Mouse (Mus musculus) heart, postnatal 14 days (tissue): ENCODE data around the gene Vps26a. TPM values are rescaled to one million over a fixed set of nuclear protein-coding genes. Genes with fewer than 3 reads are reported as not detected.

Source experiments
- DNase-seq, 2 experiments: peaks; one replicate each; pipeline ENCODE4 v3.0.0; 2021 to 2022
- intact Hi-C: fragments of 180-260 bp; cut with DNase I; formaldehyde crosslinking; loops from one replicate; pipeline ENCODE4 v1.15.1; 2025
- total RNA-seq, 2 experiments: library from RNA; stranded (reverse); gene quantifications; 2 replicates each; pipeline ENCODE4 v1.2.3; 2021

The Vps26a gene
- total RNA-seq, 2 experiments from 2014 or later = 45.2 to 45.5 TPM

- intact Hi-C loops = no loop called here
- DNase-seq = no peak
Measured at GRCm38 (mm10) chr10:62422255-62422654, 64.3 kb downstream of the Vps26a start, which contains the start of gene Hkdc1. Hkdc1 (minus strand) TSS chr10:62422491.

- intact Hi-C loops = no loop called here
- no peak for DNase-seq
Measured at GRCm38 (mm10) chr10:62421127-62421526, 65.5 kb downstream of the Vps26a start.

- intact Hi-C loops = no loop called here
- DNase-seq = no peak
Measured at GRCm38 (mm10) chr10:62420399-62420798, 66.2 kb downstream of the Vps26a start.

- no peak for DNase-seq
- intact Hi-C loops = no loop called here
Measured at GRCm38 (mm10) chr10:62419422-62419821, 67.2 kb downstream of the Vps26a start.

- DNase-seq = no peak
- intact Hi-C loops = no loop called here
Measured at GRCm38 (mm10) chr10:62418831-62419356, 67.7 kb downstream of the Vps26a start.

GRCm38 (mm10) chr10:62413606-62413982 lies 73.0 kb downstream of the Vps26a start:
- no peak for DNase-seq
- intact Hi-C loops = loop anchor here (5.0 kb wide), 1 partner anchor 226 kb away; no protein-coding TSS in a partner anchor

- intact Hi-C loops = loop anchor here (5.0 kb wide), 1 partner anchor 226 kb away; no protein-coding TSS in a partner anchor
Measured at GRCm38 (mm10) chr10:62412906-62413605, 73.5 kb downstream of the Vps26a start.

GRCm38 (mm10) chr10:62411431-62412410 lies 74.9 kb downstream of the Vps26a start:
- intact Hi-C loops = loop anchor here (1.0 to 5.0 kb wide), 2 partner anchors 136 to 224 kb away; no protein-coding TSS in a partner anchor
- no peak for DNase-seq

More at GRCm38 (mm10) chr10:62412906-62413605, 73.5 kb downstream of the Vps26a start:
- no peak for DNase-seq

- intact Hi-C loops = loop anchor here (1.0 to 5.0 kb wide), 2 partner anchors 136 to 224 kb away; no protein-coding TSS in a partner anchor
- DNase-seq = peak; percentile 75 to 78
Measured at GRCm38 (mm10) chr10:62410943-62411342, 75.7 kb downstream of the Vps26a start.

Other genes starting within 250 kb of the Vps26a start
- not detected for gene Tacr2, start 234.4 kb downstream of the Vps26a start, total RNA-seq
- gene Hk1, start 106.9 kb downstream of the Vps26a start, total RNA-seq = 100 to 1,000 TPM; 120 to 132 TPM
- gene Hkdc1, start 64.3 kb downstream of the Vps26a start, total RNA-seq = not detected
- under 1 TPM; 0.32 to 0.33 TPM for gene 4930507D05Rik, start 37.3 kb downstream of the Vps26a start, total RNA-seq
- 10 to 100 TPM; 30.4 to 35.6 TPM for gene Supv3l1, start 37.1 kb downstream of the Vps26a start, total RNA-seq
- 10 to 100 TPM; 41.0 to 41.1 TPM for gene Srgn, start 40.6 kb upstream of the Vps26a start, total RNA-seq
- 10 to 100 TPM; 38.9 to 41.4 TPM for gene Kif1bp, start 91.7 kb upstream of the Vps26a start, total RNA-seq
- 10 to 100 TPM; 24.8 to 30.5 TPM for gene Ddx21, start 115.5 kb upstream of the Vps26a start, total RNA-seq
- gene Ddx50, start 164.4 kb upstream of the Vps26a start, total RNA-seq = 10 to 100 TPM; 55.8 to 58.4 TPM
- gene Stox1, start 239.3 kb upstream of the Vps26a start, total RNA-seq = 1 to 10 TPM; 1.2 to 1.5 TPM